Mouse (Mus musculus) thymus, adult 2 months (tissue): ENCODE measurements around the gene Fam19a1. TPM values are rescaled to one million over a fixed set of nuclear protein-coding genes. Genes with fewer than 3 reads are reported as not detected.

ENCODE experiments used
- DNase-seq: peaks from one replicate; pipeline ENCODE4 v3.0.0; 2021
- H3K27ac ChIP-seq: fragments of 200-500 bp; 2 replicates; pipeline ENCODE4 v1.5.1; 2012; ENCODE audit warnings: low read length, control low read depth; ENCODE audit not compliant: control insufficient read depth, insufficient read depth
- H3K27me3 ChIP-seq: fragments of 200-500 bp; 2 replicates; pipeline ENCODE4 v1.6.1; 2012; ENCODE audit warnings: mild to moderate bottlenecking, low read length, moderate library complexity, mixed read lengths; ENCODE audit not compliant: control insufficient read depth, insufficient read depth
- H3K36me3 ChIP-seq: fragments of 200-500 bp; 2 replicates; pipeline ENCODE4 v1.6.1; 2012; ENCODE audit warnings: mild to moderate bottlenecking, low read length, moderate library complexity; ENCODE audit not compliant: control insufficient read depth, insufficient read depth
- H3K4me1 ChIP-seq: fragments of 200-500 bp; replicated peaks from 2 replicates; pipeline ENCODE4 v1.6.1; 2012; ENCODE audit warnings: low read length; ENCODE audit not compliant: control insufficient read depth, insufficient read depth
- H3K4me3 ChIP-seq: fragments of 200-500 bp; 2 replicates; pipeline ENCODE4 v1.5.1; 2012; ENCODE audit warnings: mild to moderate bottlenecking, low read length, control low read depth, moderate library complexity; ENCODE audit not compliant: control insufficient read depth, insufficient read depth
- CTCF ChIP-seq: fragments of 200-500 bp; IDR thresholded peaks from 2 replicates; pipeline ENCODE4 v1.5.1; 2012; ENCODE audit warnings: mild to moderate bottlenecking, control low read depth, low read length, moderate library complexity, borderline replicate concordance; ENCODE audit not compliant: control insufficient read depth, poor library complexity, insufficient read depth; ENCODE audit errors: extremely low read depth
- POLR2A ChIP-seq: fragments of 200-500 bp; IDR thresholded peaks from 2 replicates; pipeline ENCODE4 v1.6.1; 2012; ENCODE audit warnings: mild to moderate bottlenecking, low read length, control low read depth, moderate library complexity; ENCODE audit not compliant: control insufficient read depth, poor library complexity, insufficient read depth; ENCODE audit errors: extremely low read depth
- WGBS: fragments of 180-500 bp; shearing (Covaris S2); methylation state at CpG from one replicate; pipeline ENCODE4 v1.1.7; 2018; 5-methylcytosine and 5-hydroxymethylcytosine counted together
- polyA plus RNA-seq: library from polyadenylated mRNA; depleted of rRNA; stranded (reverse); fragments of >200 nt; gene quantifications from 2 replicates; pipeline ENCODE4 v1.2.3, GENCODE M21; 2012; rRNA removed

The Fam19a1 gene
- polyA plus RNA-seq, result 0.05 and 0.08 TPM in 2 replicates

DNA sequence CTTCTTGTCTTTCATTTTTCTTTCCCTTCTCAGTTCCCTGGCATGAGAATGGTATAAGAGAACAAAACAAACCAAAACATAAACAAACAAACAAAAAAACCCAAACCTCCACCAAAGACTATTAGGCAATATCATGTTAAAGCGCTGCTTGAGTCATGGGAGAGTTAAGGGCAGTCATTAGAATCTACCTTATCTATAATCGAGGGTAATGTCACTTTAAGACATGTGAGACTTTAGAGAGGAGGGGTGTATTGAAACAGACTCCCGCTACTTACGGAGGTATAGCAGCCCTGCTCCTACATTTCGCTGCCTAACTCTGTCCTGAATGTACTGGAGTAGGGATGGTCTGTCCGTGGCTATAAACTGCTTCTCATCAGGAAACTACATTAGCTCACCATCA is at the start of gene Fam19a1:
TSS of gene Fam19a1 (plus strand) at position 301 of the 400 bp plus-strand sequence.
- Histone ChIP-seq H3K36me3 (no peaks in the 10 kb centered on the region), H3K4me3 (no peak within 1 kb of the TSS), H3K4me1 (no peaks in the 10 kb centered on the region), H3K27me3 (no peaks in the 10 kb centered on the region), H3K27ac (no peak within 1 kb of the TSS)
- 38% methylated on average over 6 of the region's 6 CpGs for WGBS
- TF ChIP-seq CTCF, result no peak
- TF ChIP-seq POLR2A, result no peak
- DNase-seq, result no peak

DNA sequence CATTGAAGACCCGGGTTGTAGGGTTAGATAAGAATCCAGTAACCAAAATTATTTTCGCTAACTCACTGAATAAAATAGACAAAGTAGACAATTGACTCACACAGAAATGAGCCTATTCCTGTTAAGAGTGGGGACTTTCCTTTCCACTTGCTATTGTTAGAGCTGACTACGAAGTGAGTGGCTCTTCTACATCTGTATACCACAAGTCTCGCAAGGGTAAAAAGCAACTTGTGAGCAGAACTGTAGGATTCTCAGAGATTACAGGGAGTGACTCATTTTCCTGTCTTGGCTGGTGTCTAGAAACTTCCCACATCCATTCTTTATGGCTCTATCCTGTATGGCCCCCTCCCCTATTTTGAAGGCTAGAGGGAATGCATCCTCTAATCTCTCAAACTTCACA is 41.9 kb upstream of the Fam19a1 start:
- H3K27ac ChIP-seq, result no peak overlapping the region
- no peak overlapping the region for H3K4me3 ChIP-seq
- no peak for DNase-seq
- H3K36me3 ChIP-seq, result no peaks in the 10 kb centered on the region
- 55% methylated on average over 4 of the region's 4 CpGs for WGBS
- H3K4me1 ChIP-seq, result no peaks in the 10 kb centered on the region
- TF ChIP-seq POLR2A (no peak), CTCF (no peak)
- no peaks in the 10 kb centered on the region for H3K27me3 ChIP-seq

DNA sequence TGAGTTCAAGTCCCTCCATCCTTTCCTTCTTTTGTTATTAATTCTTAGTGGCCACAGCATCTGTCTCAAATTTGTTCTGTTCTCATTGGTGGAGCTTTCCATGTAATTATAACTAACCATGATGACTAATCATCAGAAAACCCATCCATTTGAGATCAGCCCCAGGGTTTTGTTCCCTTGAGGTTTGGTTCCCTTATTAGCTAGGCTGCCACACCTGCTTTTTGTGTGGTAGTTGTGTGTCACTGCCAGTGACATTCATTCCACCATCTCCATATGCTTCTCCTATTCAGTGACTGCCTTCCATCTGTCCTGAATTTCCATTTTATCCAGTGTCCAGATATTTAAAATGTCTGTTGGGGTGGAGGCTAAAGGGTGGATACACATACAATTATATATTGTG is 41.4 kb upstream of the Fam19a1 start:
- no peak for TF ChIP-seq POLR2A
- TF ChIP-seq CTCF, result no peak
- no peaks in the 10 kb centered on the region for H3K36me3 ChIP-seq
- no peak overlapping the region for H3K4me3 ChIP-seq
- H3K27ac ChIP-seq, result no peak overlapping the region
- no peaks in the 10 kb centered on the region for H3K4me1 ChIP-seq
- no peaks in the 10 kb centered on the region for H3K27me3 ChIP-seq
- DNase-seq, result no peak

DNA sequence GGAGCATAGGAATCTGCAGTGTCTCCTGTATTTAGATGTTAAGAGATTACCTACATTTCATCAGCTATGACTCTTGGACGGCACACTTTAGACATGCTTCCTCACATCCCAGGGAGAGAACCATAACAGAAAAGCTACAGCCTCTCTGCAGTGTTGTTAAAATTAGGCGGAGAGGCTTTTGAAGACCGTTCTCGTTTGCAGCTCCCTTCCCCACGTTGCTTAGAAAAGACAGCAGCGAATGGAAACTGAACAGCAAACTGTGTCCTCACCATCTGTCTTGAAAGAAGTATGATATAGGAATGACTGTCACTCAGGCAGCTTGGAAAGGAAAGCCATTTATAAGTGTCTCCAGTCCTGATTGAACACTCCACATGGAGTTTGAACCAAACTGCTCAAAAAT is 23.0 kb upstream of the Fam19a1 start:
- TF ChIP-seq CTCF, result no peak
- no peak for TF ChIP-seq POLR2A
- no peak overlapping the region for H3K4me3 ChIP-seq
- H3K27ac ChIP-seq, result no peak overlapping the region
- DNase-seq, result no peak
- no peaks in the 10 kb centered on the region for H3K4me1 ChIP-seq
- no peaks in the 10 kb centered on the region for H3K27me3 ChIP-seq
- no peaks in the 10 kb centered on the region for H3K36me3 ChIP-seq
- 93% methylated on average over 6 of the region's 6 CpGs for WGBS

DNA sequence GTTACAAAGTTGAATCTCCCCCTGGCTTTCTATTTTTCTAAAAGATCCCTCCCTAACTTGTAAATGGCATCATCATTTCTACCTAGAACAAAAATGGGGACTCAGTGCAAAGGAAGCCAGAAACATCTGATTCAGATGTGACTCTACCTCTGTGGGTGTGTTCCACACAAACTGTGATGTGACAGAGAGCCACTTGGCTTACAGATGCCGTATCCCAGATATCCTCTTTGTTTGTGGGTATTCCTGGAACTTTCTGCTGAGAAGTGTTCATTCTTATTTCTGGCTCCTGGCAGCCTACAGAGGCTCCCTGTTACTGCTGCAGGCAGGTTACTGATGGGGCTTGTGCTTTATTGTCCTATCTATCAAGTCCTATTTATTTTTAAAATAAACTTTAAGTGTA is 19.2 kb upstream of the Fam19a1 start:
- Histone ChIP-seq H3K4me1 (no peaks in the 10 kb centered on the region), H3K36me3 (no peaks in the 10 kb centered on the region), H3K27ac (no peak overlapping the region), H3K27me3 (no peaks in the 10 kb centered on the region), H3K4me3 (no peak overlapping the region)
- TF ChIP-seq POLR2A (no peak), CTCF (no peak)
- 88% methylated on average over 1 of the region's 1 CpGs for WGBS
- no peak for DNase-seq

DNA sequence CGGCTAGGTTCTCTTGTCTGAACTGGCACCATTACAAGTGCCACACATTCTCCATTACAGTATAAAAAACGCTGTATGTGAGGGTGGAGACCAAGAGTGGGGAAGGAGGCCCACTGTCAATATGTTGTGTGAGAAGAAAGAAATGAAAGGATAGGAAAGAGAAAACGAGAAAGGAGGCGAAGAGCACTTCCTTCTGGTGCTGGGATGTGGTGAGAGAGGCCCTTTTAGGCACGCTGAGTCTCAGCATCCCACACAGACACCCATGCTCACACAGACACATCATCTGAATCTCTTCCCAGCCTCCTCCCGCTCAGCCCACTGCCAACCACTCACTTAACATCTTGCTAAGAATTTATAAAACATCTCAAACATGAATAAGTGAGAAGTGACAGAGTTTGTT is 14.7 kb upstream of the Fam19a1 start:
- TF ChIP-seq CTCF (no peak), POLR2A (no peak)
- H3K27ac ChIP-seq, result no peak overlapping the region
- no peaks in the 10 kb centered on the region for H3K36me3 ChIP-seq
- no peak for DNase-seq
- H3K27me3 ChIP-seq, result no peaks in the 10 kb centered on the region
- no peaks in the 10 kb centered on the region for H3K4me1 ChIP-seq
- H3K4me3 ChIP-seq, result no peak overlapping the region
- WGBS, result 85% methylated on average over 6 of the region's 6 CpGs

DNA sequence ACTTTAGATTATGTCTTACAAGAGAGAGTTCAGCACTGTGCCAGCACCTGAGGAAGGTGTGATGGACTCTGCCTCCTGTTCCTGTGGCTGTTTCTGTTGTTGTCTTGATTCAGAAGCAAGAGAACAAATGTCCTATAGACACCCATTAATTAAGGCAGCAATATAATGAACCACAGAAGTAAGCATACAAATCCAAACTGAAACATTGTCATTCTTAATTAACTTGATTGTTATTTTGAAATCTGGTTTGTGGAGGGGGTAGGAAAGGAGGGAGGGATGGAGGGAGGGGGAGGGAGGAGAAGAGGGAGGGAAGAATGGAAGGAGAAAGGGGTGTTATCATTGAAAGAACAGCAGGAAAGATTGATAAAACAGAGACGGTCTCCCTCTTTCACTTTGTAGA is 1.3 kb upstream of the Fam19a1 start:
- 94% methylated on average over 1 of the region's 1 CpGs for WGBS
- no peak for DNase-seq
- no peaks in the 10 kb centered on the region for H3K4me1 ChIP-seq
- no peak overlapping the region for H3K4me3 ChIP-seq
- TF ChIP-seq CTCF, result no peak
- TF ChIP-seq POLR2A, result no peak
- no peaks in the 10 kb centered on the region for H3K36me3 ChIP-seq
- no peak overlapping the region for H3K27ac ChIP-seq
- no peaks in the 10 kb centered on the region for H3K27me3 ChIP-seq
